Mouse (Mus musculus) CH12F3 (cell line): ENCODE measurements around the gene Pgam5.

Experiments used
- in situ Hi-C: fragments of 300-500 bp; cut with MboI; formaldehyde crosslinking; loops from 2 replicates; pipeline ENCODE4 v1.14.3; 2020; ENCODE audit warnings: low sequenced_read_pairs

Gene Pgam5

DNA sequence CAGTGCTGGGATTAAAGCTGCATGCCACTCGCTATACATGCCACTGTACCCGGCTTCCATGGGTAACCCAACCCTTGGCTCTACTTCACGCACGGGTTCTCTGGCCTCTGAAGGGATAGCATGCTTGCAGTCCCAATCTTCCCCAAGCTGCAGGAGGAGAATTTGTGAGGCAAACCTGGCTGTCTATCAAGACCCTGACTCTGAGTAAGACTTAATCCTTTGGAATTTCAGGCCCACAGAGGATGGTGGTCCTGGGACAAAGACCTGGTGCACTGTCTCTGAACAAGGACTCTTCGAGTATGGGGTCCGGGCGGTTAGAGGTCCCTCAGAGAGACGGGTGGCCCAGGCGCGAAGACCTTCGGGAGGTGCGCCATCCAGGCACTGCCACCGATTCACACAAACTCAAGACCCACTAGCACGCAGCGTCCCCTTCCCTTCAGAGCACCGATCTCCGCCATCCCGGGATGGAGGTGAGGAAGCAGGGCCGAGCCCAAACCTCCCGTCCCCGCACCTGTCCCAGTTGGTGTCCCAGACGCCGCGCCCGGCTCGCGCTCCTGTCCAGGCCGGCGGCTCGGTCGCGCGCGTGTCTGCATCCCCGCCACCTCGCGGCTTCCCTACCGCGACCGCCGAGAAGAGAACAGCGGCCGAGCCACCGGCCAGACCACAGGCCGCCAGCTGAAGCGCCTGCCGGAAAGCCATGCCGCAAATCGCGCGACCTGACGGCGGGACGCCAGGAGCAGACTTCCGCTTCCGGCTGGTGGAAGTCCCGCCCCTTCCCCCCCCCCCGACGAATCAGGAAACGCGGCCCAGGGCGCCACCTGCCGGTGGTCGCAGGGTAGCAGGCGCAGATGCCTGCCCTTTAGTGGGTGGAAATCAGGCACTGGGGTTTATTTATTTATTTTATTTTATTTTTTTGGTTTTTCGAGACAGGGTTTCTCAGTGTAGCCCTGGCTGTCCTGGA lies at the start of gene Pgam5:
TSS of gene Pgam5 (minus strand) at position 773 of the 961 bp plus-strand sequence.
- in situ Hi-C loops, result no loop called here

DNA sequence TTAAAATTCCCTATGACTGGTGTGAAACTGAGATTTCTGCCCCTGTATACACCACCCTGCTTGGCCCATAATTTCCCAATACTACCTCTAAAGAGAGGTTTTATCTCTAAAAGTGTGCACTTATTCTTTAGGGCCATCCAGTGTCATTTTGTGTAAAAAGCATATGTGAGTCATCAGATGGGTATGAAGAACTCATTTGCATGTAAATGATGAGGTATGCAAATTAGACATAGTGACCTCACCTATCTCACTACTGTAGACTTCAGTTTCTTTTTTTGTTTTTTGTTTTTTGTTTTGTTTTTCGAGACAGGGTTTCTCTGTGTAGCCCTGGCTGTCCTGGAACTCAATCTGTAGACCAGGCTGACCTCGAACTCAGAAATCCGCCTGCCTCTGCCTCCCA lies 43.4 kb upstream of the Pgam5 start:
- in situ Hi-C loops, result no loop called here

DNA sequence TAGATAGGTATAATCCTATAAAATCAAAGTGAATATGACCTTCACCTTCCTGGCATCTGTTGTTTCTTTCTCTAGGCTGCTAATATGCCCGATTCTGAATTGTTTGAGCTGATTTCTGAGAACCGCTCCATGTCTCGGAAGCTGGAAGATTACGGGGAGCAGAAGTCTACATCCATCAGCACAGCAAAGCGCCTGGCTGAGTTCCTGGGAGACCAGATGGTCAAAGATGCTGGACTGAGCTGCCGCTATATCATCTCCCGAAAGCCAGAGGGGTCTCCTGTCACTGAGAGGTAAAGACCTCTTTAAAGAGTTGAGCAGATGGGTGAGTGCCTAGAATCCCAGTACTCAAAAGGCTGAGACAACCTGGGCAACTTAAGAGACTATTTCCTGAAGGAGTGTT lies 39.1 kb upstream of the Pgam5 start:
- in situ Hi-C loops, result no loop called here

DNA sequence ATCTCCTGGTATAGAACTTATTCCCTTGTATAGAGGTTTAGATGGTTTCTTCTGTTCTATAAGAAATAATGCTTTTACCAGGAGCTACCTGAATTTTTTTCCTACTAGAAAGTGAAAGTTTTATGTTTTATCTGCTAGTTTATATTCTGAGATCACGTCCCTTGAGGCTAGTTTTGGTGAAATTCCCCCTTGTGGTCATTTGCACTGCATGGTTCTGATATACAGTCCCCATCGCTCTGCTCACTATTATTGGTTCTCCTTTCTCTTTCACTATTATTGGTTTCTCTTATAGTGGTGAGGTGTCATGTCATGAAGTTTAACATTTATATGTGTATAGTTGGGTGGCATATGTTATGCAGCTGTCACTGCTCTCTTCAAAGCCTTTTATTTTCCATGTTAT lies 30.9 kb upstream of the Pgam5 start:
- in situ Hi-C loops, result no loop called here

DNA sequence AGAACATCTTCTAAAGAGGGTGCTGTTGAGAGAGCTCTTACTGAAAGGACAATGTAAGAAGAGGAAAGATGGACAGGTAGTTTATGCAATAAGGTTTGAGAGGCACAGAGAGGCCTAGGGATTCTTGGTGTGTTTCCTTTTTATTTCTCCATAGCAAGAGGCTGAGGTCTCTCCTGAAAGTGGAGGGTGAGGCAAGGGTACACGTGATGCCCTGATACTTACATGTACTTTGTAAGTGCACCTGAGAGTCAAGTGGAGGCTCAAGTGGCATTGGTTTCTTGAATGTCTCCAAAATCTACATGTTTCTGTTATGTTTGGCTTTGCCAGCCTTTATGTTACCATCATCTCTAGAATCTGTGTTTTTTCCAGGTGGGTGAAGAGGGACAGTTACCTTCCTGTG lies 26.9 kb upstream of the Pgam5 start:
- in situ Hi-C loops, result no loop called here

DNA sequence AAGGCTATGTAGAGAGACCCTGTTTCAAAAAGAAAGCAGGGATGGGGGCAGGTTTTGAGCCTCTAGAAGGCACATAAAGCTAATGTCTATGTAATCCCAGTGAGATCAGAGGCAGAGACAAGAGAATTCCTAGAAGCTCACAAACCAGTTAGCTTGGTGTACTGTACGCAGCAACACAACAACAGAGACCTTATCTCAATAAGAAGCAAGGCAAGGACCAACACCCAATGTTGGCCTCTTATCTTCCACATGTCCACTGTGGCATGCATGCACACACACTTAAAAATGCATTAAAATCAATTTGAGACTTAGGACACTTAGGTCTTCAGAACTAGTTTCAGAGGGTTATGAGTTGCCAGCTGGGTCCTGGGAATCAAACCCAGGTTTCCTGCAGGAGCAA lies 21.9 kb upstream of the Pgam5 start:
- in situ Hi-C loops, result no loop called here

DNA sequence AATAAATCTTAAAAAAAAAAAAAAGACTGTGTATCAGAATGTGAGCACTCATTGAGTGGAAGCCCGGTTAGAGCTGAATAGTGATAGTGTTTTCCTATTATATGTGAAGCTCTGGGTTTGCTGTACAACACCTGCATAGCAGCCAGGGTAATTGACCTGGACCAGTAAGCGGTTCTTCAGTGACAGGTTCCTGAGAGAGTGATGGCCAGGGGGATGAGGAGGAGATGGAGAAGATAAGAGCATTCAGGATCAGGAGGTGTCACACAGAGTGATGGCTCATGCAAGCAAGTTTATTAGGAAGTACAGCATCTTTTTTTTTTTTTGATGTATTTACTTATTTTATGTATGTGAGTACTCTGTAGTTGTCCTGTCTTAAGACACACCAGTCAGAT lies 17.4 kb upstream of the Pgam5 start:
- in situ Hi-C loops, result no loop called here

DNA sequence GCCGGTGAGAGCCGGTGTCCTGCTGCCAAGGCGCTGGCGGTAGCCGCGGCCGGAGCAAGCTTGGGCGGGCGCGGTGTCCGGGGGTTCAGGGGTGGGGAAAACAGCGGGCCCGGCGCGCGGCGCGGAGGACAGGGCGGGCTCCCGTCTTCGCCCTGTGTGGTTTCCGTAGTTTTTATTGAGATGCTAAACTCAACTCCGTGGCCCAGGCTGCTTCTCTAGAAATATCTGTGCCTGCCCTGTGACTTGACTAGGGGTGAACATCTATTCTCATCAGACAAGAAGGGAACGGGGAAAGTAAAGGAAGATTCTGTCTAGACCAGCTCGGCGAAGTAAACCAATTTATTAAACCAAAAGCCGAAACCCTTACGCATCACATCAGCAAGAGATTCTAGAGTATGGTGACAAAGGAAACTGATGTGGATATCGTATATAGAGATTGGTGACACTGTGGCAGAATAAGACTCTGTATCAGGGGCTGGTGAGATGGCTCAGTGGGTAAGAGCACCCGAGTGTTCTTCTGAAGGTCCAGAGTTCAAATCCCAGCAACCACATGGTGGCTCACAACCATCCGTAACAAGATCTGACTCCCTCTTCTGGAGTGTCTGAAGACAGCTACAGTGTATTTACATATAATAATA lies 16.9 kb upstream of the Pgam5 start:
- in situ Hi-C loops, result no loop called here

DNA sequence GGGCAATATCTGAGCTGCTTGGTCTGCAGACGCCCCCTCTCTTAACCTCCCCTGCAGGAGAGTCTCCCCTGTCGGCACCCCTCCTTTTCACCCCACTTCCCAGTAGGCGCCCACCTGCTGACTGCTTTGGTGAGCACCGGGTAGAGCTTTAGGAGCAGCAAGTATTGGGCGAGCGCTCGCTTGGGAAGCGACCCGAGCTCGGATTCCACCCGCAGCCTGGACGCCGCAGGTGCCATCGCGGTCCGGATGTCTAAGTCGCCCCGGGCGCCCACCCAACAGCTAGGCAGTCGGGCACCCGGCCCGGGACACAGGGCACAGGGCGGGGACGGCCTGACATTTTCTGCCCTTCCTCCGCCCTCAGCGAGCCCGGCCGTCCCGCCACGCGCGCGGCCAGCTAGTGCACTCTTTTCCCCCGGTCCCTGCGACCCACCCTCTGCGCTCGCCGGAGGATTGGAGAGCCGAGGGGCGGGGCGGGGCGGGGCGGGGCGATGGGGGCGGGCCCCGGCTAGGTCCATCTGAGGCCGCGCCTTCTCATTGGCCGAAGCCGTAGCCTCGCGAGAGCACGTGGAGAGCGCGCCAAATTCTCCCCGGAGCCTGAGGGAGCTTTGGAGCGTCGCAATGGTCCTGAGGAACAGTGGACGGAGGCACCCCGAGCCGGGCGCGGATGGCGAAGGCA lies 16.2 kb upstream of the Pgam5 start, which contains the start of the genes Pxmp2 and Pole:
TSS of gene Pxmp2 (minus strand) at position 417 of the 676 bp plus-strand sequence.
TSS of gene Pole (plus strand) at position 537 of the 676 bp plus-strand sequence.
- in situ Hi-C loops, result no loop called here

DNA sequence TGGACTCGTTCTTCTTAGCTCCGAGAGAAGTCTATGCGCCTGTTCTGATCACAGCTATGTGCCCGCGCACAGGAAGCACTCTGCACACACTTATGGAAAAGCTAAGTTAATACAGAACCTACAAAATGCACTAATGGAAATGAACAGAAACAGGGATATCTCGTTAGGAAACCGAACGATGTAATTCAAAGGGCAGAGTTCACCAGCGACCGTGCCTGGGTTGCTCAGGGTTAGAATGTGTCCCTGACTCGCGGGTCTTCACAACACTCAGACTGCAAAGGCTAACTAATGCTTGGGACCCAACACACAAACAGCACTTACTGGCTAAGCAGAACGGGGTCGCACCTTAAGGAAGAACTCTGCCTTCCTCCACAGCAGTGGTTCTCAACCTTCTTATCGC lies 15.4 kb upstream of the Pgam5 start:
- in situ Hi-C loops, result no loop called here

DNA sequence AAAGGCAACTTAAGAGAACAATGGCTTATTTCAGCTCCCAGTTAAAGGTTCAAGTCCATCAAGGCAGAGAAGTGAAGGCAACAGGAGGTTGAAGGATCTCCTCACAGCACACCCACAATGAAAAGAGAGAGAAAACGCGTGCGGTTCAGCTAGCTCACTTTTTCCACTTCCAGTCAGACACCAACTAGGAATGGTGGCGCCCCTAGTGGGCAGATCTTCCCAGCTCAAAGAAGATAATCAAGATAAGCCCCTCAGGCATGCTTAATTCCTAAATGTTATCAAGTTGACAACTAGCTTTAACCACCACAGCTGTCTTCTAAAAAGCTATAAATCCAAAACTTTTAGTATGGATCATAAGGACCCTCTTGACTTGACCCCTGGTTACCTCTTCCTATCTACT lies 14.8 kb upstream of the Pgam5 start:
- in situ Hi-C loops, result no loop called here

DNA sequence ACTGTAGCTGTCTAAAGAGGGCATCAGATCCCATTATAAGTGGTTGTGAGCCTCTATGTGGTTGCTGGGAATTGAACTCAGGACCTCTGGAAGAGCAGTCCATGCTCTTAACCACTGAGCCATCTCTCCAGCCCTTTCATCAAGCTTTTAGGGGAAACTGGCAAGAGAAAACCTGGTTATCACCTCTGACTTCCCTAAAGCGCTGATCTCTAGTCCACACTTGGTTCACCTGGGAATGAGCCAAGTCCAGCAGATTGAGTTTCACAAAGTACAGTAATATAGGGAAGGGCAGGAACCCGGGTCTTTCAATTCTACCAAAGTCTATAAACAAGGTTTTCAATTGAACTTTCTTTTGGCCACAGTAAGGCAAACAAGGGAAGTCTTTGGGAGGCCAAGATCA lies 12.3 kb upstream of the Pgam5 start:
- in situ Hi-C loops, result no loop called here

DNA sequence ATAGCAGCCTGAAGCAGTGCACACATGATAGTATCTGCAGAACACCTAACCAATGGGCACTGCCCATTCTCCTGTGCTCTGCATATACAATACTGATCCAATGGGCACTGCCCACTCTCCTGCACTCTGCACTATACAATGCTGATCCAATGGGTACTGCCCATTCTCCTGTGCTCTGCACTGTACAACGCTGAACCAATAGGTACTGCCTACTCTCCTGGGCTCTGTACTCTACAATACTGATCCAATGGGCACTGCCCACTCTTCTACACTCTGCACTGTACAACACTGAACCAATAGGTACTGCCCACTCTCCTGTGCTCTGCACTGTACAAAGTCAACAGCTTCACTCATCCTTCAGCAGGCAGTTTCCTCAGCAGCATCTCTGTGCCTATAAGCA lies 7.2 kb upstream of the Pgam5 start:
- in situ Hi-C loops, result no loop called here

DNA sequence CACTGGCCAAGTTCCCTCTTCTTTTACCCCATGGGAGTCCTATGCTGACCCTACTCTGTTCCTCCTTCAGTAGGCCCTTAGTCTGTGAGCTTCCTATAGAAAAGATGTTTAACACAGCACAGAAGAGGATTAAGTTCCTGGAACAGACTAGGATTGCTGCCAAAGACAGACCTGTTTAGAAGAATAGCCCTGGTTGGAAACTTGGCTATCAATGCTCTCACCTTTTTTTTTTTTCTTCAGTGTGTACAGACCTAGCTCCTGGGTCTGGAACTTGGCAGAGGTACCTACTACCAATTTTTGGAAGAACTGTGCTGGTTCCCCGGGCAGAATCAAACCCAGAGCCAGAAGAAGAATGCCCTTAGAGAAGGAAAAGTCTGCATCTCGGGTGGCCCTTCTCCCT lies 6.7 kb upstream of the Pgam5 start:
- in situ Hi-C loops, result no loop called here

DNA sequence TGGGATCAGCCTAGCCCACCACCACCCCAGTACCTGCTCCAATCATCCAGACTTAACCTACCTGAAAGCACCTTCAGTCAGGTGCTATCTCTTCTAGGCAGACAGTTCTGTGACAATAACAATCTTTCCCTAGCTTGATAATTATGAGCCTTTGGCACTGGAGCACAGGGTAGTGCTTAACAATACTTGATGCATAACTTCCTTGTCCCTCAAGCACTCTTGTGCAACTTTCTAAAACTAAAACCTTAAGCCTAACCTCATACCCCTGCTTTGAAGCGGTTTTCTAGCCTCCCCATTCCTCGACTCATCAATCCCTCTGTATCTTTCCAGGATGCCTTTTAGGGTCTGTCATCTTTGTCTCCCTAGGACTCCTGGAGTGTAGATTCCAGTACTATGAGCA lies 5.1 kb upstream of the Pgam5 start:
- in situ Hi-C loops, result no loop called here

DNA sequence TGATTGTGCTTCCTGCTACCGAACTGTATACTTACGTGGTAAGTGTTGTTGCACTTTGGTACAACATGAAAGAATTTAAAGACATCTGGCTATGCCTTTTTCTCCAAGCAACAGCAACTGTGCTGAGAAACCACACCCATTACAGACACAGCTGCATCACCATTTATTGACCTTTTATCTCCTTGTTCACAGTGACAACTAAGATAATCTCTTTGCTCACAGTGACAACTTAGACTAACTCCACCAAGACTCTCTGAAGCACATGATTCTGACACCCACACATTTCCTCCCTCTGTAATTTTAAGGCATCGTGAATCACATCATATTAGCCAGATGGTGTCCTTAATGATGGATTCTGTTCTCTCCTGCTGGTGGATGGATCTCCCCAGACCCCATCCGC lies 4.4 kb upstream of the Pgam5 start:
- in situ Hi-C loops, result no loop called here

DNA sequence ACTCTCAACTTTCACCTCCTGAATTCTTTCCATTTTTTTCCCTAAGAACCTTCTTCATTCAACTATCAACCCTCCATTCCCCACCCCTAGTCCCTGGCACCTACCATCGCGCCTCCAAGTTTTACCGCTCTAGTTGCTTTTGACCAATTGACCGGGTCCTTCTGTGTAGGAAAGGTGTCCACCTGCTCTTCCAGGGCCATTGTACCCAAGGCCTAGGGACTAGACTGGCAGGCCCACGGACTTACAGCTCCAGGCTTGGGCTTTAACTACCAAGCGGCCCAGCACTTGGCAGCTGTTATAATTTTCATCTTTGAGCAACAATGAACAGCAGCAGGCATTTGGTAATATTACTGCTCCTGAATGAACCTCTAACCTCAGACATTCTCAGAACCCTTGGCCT lies 529 bp upstream of the Pgam5 start:
- in situ Hi-C loops, result no loop called here

DNA sequence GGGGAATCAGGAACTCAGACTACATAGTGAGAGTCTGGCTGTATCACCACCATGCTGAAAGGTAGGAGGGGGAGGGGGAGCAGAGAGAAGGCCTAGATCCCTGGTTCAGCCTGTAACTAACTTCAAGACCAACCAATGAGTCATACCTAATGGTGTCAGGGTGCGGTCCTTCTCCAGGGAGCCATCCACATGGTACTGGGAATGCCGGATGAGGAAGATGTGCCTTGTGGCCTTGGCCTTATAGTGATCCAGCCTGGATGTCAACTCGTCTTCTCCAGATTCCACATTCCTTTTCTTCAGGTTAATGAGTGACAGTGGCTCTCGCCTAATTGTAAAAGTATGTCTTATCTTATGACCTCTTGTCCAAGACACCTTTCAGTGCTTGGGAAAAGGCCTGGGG lies 2.8 kb downstream of the Pgam5 start:
- in situ Hi-C loops, result no loop called here

DNA sequence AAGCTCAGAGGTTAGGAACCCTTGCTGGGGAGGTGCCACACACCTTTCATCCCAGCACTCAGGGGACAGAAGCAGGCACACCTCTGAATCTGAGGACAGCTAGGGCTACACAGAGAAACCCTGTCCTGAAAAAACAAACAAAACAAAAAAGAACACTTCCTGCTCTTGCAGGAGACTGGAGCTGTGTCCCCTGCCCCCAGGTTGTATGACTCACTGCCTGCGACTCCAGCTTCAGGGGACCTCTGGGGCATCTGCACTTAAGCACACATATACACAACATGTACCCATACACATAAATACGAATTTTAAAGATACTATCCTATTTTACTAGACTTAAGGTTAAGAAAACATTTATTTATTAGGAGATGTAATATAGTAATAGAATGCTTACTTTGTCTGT lies 25.6 kb downstream of the Pgam5 start:
- in situ Hi-C loops, result no loop called here

DNA sequence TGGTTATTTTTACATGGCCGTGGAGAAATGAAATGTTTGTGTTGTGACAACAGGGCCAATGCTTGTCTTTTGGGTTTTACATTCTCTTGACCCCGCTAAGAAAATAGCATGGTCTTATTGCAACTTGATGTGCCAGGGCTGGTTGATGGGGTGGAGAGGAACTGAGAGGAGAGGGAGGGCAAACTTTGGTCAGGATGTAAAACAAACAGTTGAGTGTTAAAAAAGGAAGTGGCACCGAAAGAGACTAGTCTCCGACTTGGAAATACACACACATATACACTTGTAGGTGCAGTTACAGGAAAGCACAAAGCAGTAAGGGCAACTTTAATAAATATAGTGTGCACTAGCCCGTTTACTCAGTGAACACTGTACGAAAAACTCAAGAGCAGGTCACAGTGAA lies 37.4 kb downstream of the Pgam5 start:
- in situ Hi-C loops, result no loop called here

DNA sequence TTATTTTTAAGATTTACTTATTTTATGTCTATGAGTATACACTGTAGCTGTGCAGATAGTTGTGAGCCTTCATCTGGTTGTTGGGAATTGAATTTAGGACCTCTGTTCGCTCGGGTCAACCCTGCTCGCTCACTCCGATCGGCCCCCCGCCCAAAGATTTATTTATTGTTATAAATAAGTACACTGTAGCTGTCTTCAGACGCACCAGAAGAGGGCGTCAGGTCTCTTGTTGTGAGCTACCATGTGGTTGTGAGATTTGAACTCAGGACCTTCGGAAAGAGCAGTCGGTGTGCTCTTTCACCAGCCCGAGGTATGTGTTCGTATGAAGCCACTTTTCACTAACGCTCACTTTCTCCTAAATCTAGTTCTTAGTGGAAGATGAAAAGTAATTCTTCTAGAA lies 38.1 kb downstream of the Pgam5 start:
- in situ Hi-C loops, result no loop called here
